Mouse (Mus musculus) embryonic facial prominence, embryonic 13.5 days (tissue): ENCODE data around the gene AI481877. TPM values are rescaled to one million over a fixed set of nuclear protein-coding genes. Genes with fewer than 3 reads are reported as not detected.

Source experiments
- ATAC-seq: fragments of 200-750 bp; cut with Nextera tagmentation; 2 replicates; pipeline ENCODE4 v1.8.0; 2017; ENCODE audit warnings: low read depth; ENCODE audit not compliant: insufficient number of reproducible peaks, insufficient read depth, low FRiP score, low TSS enrichment
- H3K27ac ChIP-seq: fragments of 300-500 bp; sonication (generic); 2 replicates; pipeline ENCODE4 v1.5.1; 2015; ENCODE audit warnings: moderate library complexity, mild to moderate bottlenecking, inconsistent platforms
- H3K27me3 ChIP-seq: fragments of 300-500 bp; sonication (generic); 2 replicates; pipeline ENCODE4 v1.6.1; 2015; ENCODE audit warnings: mild to moderate bottlenecking, inconsistent platforms
- H3K36me3 ChIP-seq: fragments of 300-500 bp; sonication (generic); 2 replicates; pipeline ENCODE4 v1.6.1; 2015; ENCODE audit warnings: mild to moderate bottlenecking, inconsistent platforms
- H3K4me1 ChIP-seq: fragments of 300-500 bp; sonication (generic); 2 replicates; pipeline ENCODE4 v1.6.1; 2015; ENCODE audit warnings: inconsistent platforms
- H3K4me2 ChIP-seq: fragments of 300-500 bp; sonication (generic); 2 replicates; pipeline ENCODE4 v1.6.1; 2015; ENCODE audit warnings: moderate library complexity, mild to moderate bottlenecking, inconsistent platforms
- H3K4me3 ChIP-seq: fragments of 300-500 bp; sonication (generic); 2 replicates; pipeline ENCODE4 v1.5.1; 2015; ENCODE audit warnings: mild to moderate bottlenecking, inconsistent platforms
- H3K9ac ChIP-seq: fragments of 300-500 bp; sonication (generic); 2 replicates; pipeline ENCODE4 v1.6.1; 2015; ENCODE audit warnings: mild to moderate bottlenecking, inconsistent platforms
- H3K9me3 ChIP-seq: fragments of 300-500 bp; sonication (generic); 2 replicates; pipeline ENCODE4 v1.6.1; 2016; ENCODE audit warnings: inconsistent platforms
- WGBS: fragments of 180-500 bp; shearing (Covaris S2); methylation state at CpG from one replicate; pipeline ENCODE4 v1.1.7; 2015; ENCODE audit warnings: mixed read lengths; 5-methylcytosine and 5-hydroxymethylcytosine counted together
- polyA plus RNA-seq: library from polyadenylated mRNA; unstranded; fragments of >200 nt; fragmentation: Nextera tagmentation; extraction: Ambion mirVana; gene quantifications from 2 replicates; pipeline ENCODE4 v1.2.1, GENCODE M21; 2015

AI481877 gene
- polyA plus RNA-seq, 1 experiment from 2014 or later: not detected

- Histone ChIP-seq H3K27ac (no peak overlapping the region), H3K9ac (no peak overlapping the region), H3K4me2 (no peak overlapping the region), H3K36me3 (no peaks in the 10 kb centered on the region), H3K9me3 (no peaks in the 10 kb centered on the region), H3K27me3 (no peaks in the 10 kb centered on the region), H3K4me1 (no peaks in the 10 kb centered on the region), H3K4me3 (no peak overlapping the region)
- ATAC-seq: no peak
- 79% methylated on average over 5 of the region's 5 CpGs for WGBS
Measured at GRCm38 (mm10) chr4:58997081-58997480, 141.7 kb downstream of the AI481877 start.

- Histone ChIP-seq H3K27me3 (no peaks in the 10 kb centered on the region), H3K9me3 (no peaks in the 10 kb centered on the region), H3K4me1 (no peaks in the 10 kb centered on the region), H3K36me3 (no peaks in the 10 kb centered on the region), H3K4me2 (no peak overlapping the region), H3K27ac (no peak overlapping the region), H3K9ac (no peak overlapping the region), H3K4me3 (no peak overlapping the region)
- 74% methylated on average over 8 of the region's 8 CpGs for WGBS
- no peak for ATAC-seq
Measured at GRCm38 (mm10) chr4:58995251-58995693, 143.5 kb downstream of the AI481877 start.

- H3K4me2 ChIP-seq: no peak within 1 kb of the TSS
- H3K27ac ChIP-seq: no peak within 1 kb of the TSS
- no peaks in the 10 kb centered on the region for H3K27me3 ChIP-seq
- no peak within 1 kb of the TSS for H3K4me3 ChIP-seq
- H3K4me1 ChIP-seq: no peaks in the 10 kb centered on the region
- no peaks in the 10 kb centered on the region for H3K36me3 ChIP-seq
- 88% methylated on average over 4 of the region's 4 CpGs for WGBS
- H3K9ac ChIP-seq: no peak within 1 kb of the TSS
- no peak for ATAC-seq
- no peaks in the 10 kb centered on the region for H3K9me3 ChIP-seq
Measured at GRCm38 (mm10) chr4:58994762-58995161, 144.0 kb downstream of the AI481877 start, which contains the start of gene Dnajc25. TSS of gene Dnajc25 (plus strand) at chr4:58995062.

Other genes with a start within 250 kb of the AI481877 start
- gene Ecpas, start 226.2 kb downstream of the AI481877 start, polyA plus RNA-seq: 27.3 and 33.6 TPM in 2 replicates
- gene Zkscan16, start 195.4 kb downstream of the AI481877 start, polyA plus RNA-seq: 1.2 and 1.4 TPM in 2 replicates
- gene Ptgr1, start 151.9 kb downstream of the AI481877 start, polyA plus RNA-seq: 21.0 and 24.8 TPM in 2 replicates
- 9.7 and 15.1 TPM in 2 replicates for gene Dnajc25, start 143.9 kb downstream of the AI481877 start, polyA plus RNA-seq
- gene Gm20503, start 135.8 kb downstream of the AI481877 start, polyA plus RNA-seq: 18.1 and 20.0 TPM in 2 replicates
- 181 and 197 TPM in 2 replicates for gene Gng10, start 103.9 kb downstream of the AI481877 start, polyA plus RNA-seq
- 11.2 and 12.0 TPM in 2 replicates for gene Ugcg, start 50.3 kb upstream of the AI481877 start, polyA plus RNA-seq